Mouse (Mus musculus): ENCODE measurements around the gene Tpcn2.

Gene Tpcn2

DNA sequence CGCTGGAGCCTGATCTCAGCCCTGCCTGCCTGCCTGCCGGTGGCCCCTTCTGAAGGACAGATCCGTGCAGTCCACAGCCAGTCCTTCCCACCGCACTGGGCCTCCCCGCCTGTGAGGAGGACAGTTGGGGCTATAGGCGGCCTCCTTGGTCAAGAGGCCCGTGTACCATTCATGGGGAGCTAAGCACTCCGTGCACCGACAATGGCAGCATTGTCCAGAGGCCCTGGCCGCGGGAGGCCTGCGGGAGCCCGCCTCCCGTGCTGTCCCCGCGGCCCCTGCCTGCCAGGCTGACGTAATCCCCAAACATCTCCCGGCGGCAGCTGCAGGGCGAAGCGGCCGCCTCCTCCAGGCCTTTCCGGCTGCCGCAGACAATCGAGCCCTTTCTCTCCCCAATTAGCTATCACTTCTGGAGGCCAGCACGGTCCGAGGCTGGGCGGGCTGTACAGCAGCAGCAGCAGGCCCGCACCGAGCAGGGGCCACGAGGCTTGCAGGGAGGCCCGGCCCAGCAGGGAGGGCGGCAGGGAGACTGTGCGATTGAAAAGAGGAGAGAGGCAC, 77.7 kb downstream of the Tpcn2 start:
- DNase-seq (ENCODE audit: low read depth, low spot score) = peak; percentile 18

GRCm38 (mm10) chr7:145205363-145205902, 78.4 kb downstream of the Tpcn2 start:
- DNase-seq (ENCODE audit: low read depth, low spot score) = no peak

GRCm38 (mm10) chr7:145199711-145200110, 84.1 kb downstream of the Tpcn2 start:
- no peak for DNase-seq (ENCODE audit: low read depth, low spot score)

- DNase-seq (ENCODE audit: low read depth, low spot score) = no peak
Observed at GRCm38 (mm10) chr7:145198223-145198714, 85.5 kb downstream of the Tpcn2 start.

- DNase-seq (ENCODE audit: low read depth, low spot score) = no peak
Observed at GRCm38 (mm10) chr7:145197711-145198110, 86.1 kb downstream of the Tpcn2 start.

DNA sequence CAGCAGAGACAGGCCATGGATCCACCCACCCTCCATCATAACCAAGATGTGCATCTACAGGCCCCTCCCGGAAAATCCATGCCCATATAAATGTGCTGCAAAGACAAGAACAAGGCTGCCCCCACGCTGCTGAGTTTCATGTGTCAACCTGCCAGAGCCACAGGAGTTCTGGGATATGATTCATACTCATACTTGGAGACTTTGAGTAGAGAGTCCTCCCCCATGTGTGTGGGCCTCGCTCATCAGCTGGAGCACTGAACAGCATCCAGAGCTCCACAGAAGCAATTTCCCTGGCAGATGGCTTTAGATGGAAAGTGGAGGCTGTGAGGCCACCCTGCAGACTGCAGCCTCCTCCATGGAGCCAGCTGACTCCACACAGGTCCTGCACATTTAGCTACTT, 86.8 kb downstream of the Tpcn2 start:
- no peak for DNase-seq (ENCODE audit: low read depth, low spot score)

GRCm38 (mm10) chr7:145196340-145196739, 87.5 kb downstream of the Tpcn2 start:
- peak; percentile 13 for DNase-seq (ENCODE audit: low read depth, low spot score)

DNA sequence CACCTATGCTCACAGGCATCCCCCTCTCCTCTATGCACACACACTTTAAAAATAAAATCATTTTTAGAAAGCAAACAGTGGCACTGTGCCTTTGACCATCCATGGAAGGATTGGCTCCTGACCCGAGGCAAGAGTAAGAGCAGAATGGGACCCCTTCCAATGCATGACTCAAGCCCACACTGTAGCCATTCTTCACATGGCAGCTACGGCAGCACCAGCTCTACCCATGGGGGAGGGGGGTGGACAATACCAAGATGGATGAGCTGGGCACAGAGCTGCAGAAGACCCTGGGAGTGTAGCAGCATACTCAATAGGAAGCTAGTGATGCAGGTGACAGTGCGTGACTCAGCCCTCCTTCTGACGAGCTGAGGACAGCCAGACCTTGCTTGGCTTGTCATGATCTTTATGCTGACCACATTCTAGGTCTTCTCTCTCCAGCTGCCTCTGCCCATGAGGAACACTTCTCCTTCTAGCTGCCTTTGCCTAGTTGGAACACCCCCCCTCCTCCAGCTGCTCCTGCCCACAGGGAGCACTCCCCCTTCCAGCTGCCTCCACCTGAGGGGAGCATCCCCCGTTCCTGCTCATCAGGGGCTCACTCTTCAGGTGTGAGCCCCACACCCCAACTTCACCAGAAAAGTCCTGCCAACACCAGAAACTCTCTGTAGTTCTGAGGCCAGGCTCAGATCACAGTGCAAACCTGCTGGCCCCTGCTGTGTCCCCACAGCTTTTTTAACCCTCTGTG, 88.5 kb downstream of the Tpcn2 start:
- DNase-seq (ENCODE audit: low read depth, low spot score) = no peak

DNA sequence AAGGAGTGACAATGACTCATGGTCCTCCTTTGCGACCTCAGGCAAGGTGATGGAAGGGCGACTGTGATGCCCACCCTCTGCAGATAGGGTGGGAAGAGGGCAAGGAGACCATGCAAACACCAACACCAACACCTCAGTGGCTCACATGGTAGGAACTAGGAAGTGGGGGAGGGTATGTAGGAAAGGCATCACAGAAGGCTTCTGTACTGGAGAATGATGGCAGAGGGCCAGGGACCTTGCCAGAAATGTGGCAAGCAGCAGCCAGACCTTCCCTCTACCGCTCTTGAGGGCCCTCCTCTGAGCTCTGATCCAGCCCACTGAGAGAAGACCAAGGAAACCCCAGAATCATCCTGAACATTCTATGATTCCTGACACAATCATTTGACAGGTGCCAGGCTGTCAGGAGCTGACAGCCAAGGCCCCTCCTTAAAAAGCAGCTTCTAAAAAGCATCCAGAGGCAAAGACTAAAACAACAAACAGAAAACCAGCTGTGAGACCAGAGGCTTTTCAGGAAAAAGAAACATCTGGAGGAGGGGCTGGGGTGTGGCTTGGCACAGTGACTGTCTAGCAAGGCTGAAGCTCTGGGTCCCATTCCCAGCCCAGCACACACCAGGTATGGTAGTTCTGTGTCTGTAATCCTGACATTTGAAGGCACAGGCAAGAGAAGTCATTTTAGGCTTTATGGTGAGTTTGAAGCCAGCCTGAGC, 89.2 kb downstream of the Tpcn2 start:
- no peak for DNase-seq (ENCODE audit: low read depth, low spot score)

DNA sequence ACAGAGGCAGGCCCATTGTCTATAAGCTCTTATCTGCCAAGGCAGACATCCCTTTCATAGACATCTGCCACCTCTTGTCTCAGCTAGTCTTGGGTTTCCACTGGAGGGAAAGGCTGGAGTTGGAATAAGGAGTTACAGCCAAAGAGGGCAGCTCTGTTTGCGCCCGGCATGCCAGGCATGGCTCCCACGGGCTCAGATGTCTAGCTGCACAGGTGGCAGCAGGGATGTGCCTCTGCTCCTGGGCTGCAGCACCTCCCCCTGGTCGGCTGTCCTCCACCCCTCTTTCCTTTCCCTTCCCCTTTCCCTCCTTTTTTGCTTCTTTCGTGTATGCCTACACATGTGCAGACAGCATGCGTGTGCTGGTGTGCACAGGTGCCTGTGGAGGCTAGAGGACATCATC, 91.0 kb downstream of the Tpcn2 start:
- no peak for DNase-seq (ENCODE audit: low read depth, low spot score)

DNA sequence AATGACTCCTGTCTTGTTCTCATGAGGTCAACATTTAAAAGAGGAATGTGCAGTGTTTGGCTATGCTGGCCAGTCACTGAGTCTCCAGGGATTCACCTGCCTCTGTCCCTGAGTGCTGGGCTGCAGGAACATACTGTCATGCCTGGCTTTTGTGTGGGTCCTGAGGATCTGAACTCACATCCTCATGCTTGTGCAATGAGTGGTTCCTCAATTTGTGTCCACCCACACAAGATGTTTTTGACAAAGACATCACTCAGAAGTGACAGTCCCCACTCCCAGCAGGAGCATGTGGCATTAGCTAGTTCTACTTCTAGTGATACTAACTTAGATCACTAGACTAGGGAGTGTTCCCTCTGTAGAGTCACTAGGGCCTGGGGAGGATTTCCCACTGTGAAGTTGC, 93.3 kb downstream of the Tpcn2 start:
- no peak for DNase-seq (ENCODE audit: low read depth, low spot score)

DNA sequence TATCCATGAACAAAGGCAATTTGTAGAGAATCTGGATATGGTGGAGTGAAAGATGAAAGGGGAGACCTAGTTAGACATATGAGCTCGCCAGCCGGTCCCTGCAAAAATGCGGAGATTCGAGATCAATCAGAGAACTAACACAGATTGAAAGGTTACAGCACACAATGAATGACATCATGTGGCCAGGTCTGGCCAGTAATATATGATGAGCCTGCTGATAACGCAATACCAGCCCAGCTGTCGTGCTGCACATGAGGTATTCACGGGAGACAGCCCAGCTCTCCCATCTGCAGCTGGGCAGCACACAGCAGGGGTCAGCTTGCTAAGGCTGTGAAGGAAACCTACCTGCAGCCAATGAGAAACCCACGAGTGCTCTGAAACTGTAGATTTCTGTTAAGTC, 94.5 kb downstream of the Tpcn2 start:
- DNase-seq (ENCODE audit: low read depth, low spot score) = no peak

GRCm38 (mm10) chr7:145187802-145188201, 96.0 kb downstream of the Tpcn2 start:
- DNase-seq (ENCODE audit: low read depth, low spot score) = no peak

DNA sequence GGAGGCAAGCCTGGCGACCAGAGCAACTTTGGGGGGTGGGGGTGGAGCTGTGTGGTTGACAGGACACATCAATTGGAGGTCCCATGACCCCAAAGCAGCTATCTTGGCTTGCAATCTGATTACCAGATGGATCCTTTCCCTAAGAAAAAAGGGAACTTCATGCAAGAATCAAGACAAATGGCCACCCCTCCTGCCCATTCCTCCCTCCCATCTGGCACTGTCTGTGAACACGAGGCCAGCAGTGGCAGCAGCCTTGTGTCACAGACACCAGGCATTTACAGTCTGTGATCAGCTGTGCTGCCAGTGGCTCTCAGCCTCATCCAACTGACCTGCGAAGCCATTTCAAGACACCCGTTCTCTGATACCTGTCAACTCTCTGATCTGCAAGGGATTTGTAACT, 101.4 kb downstream of the Tpcn2 start:
- no peak for DNase-seq (ENCODE audit: low read depth, low spot score)

- no peak for DNase-seq (ENCODE audit: low read depth, low spot score)
Observed at GRCm38 (mm10) chr7:145181376-145182034, 102.3 kb downstream of the Tpcn2 start.

DNA sequence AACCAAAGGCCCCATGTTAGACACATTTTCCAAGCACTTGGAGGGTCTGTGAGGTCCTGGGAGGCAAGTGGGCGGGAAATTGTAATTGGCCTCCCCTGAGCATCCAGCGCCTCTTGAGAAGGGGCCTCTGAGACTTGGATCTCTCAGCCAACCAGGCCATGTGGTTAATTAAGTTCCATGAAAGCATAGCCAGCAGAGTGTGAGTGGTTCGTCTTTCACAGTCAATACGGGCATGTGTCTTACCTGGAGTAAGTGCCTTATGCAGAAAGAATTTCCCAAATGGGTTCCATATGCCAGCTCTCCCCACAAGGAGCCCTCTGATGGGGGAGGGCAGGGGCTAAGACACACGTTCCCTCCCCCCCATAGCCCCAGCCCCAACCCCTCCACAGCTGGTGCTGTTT, 104.1 kb downstream of the Tpcn2 start:
- no peak for DNase-seq (ENCODE audit: low read depth, low spot score)

DNA sequence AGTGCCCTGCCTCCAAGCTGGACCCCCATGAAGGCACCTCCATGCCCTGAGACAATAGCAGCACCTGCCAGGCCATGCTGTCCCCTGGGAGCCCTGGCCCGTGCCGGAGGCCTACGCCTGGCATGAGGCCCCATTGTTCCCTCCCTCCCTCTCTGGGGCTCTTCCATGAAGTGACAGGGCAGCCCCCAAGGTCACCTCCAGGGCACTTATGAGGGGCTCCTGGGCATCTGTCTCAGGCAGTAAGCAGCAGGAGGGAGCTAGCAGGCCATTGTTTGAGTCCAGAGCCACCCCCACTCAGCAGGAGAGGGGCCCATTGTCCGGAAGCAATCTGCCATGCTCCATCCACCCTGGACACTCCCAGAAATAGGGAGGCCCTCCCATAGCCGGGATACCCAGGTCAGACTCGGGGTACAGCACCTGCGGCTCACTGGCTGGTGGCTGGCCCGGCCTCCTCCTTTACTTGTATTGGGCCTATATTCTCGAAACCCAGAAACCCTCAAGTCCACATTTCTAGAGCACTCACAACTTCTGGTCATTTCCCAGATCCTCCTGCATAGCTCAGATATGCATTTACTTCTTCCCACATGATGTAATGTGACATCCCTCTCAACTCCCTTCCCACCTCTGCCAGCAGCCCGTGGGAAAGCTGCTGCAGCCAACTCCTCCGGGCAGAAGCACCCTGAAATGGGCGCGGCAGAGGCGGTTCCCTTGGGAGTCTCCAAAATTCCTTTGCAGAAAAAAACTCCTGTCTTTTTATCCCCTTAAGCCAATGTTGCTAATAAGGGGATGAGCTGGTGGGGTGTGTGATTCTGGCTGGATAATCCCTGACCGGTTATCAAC, 106.8 kb downstream of the Tpcn2 start:
- peak; percentile 22 for DNase-seq (ENCODE audit: low read depth, low spot score)

DNA sequence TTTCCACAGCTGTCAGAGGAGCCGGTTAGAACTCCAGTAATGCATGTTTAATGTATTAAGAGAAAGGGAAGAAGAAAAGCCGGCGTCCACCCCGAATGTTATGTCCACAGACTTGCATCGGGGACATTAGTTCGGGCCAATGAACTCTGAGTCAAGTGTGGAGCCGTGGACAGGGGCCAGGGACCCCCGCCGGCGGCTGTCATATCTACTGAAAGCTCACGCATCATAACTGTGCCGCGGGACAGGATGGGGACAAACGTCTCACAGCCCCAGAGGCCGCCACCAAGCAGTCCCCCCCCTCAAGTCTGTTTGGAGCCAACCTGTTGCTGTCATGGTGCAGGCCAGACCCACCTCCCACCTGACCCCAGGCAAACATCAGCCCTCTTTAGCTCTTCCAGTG, 110.2 kb downstream of the Tpcn2 start:
- DNase-seq (ENCODE audit: low read depth, low spot score) = no peak

DNA sequence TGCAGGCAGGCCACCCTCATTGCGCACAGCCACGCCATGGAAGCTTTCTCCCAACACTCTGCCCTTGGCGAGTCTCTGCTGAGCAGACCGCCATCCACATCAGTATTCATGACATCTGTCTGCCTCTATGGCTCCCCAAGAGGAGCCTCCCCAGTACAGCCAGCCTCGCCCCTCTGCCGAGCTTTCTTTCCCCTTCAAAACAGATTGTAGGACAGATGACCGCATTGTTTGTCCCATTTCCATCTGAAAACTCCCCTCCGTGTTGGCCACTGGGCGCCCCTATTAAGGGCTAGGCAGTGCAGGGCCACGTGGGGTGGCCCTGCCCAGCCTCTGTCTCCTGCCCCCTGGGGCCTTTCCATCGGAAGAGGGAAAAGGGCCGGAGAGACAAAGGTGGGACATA, 110.7 kb downstream of the Tpcn2 start:
- DNase-seq (ENCODE audit: low read depth, low spot score) = peak; percentile 71

GRCm38 (mm10) chr7:145169703-145170102, 114.1 kb downstream of the Tpcn2 start:
- no peak for DNase-seq (ENCODE audit: low read depth, low spot score)
